Mouse (Mus musculus): ENCODE measurements around the gene Vps35. TPM values are rescaled to one million over a fixed set of nuclear protein-coding genes. Genes with fewer than 3 reads are reported as not detected.

Vps35 gene
- polyA plus RNA-seq, 1 experiment from 2014 or later: 124 TPM

GRCm38 (mm10) chr8:85303531-85303930, 3.9 kb upstream of the Vps35 start:
- Histone ChIP-seq H3K4me1 (no peaks in the 10 kb centered on the region), H3K9me3 (no peaks in the 10 kb centered on the region), H3K27me3 (ENCODE audit: insufficient read depth, poor library complexity, severe bottlenecking) (no peaks in the 10 kb centered on the region), H3K27ac (no peak overlapping the region), H3K36me3 (peaks cover 63% of the 10 kb centered on the region), H3K4me3 (no peak overlapping the region)
- no peak for DNase-seq (ENCODE audit: low spot score)
- 86% methylated on average over 5 of the region's 5 CpGs for WGBS

GRCm38 (mm10) chr8:85302931-85303330, 3.3 kb upstream of the Vps35 start:
- 93% methylated on average over 3 of the region's 3 CpGs for WGBS
- Histone ChIP-seq H3K9me3 (no peaks in the 10 kb centered on the region), H3K27me3 (ENCODE audit: insufficient read depth, poor library complexity, severe bottlenecking) (no peaks in the 10 kb centered on the region), H3K4me3 (no peak overlapping the region), H3K4me1 (0 out of 2 replicates have a peak, but pooled peaks cover 2% of the 10 kb centered on the region), H3K27ac (no peak overlapping the region), H3K36me3 (peaks cover 57% of the 10 kb centered on the region)
- no peak for DNase-seq (ENCODE audit: low spot score)

GRCm38 (mm10) chr8:85301941-85302340, 2.3 kb upstream of the Vps35 start:
- H3K9me3 ChIP-seq: no peaks in the 10 kb centered on the region
- peaks cover 6% of the 10 kb centered on the region; the same call in 1 of the 2 replicates for H3K4me1 ChIP-seq
- peaks cover 47% of the 10 kb centered on the region for H3K36me3 ChIP-seq
- no peak overlapping the region for H3K27ac ChIP-seq
- no peak for DNase-seq (ENCODE audit: low spot score)
- no peak overlapping the region for H3K4me3 ChIP-seq
- H3K27me3 ChIP-seq (ENCODE audit: insufficient read depth, poor library complexity, severe bottlenecking): no peaks in the 10 kb centered on the region
- 74% methylated on average over 1 of the region's 1 CpGs for WGBS

GRCm38 (mm10) chr8:85298600-85299433, 785 bp downstream of the Vps35 start:
- peak overlapping the region; percentile 96 for H3K4me3 ChIP-seq
- peak overlapping the region; percentile 97 for H3K27ac ChIP-seq
- peaks cover 26% of the 10 kb centered on the region for H3K36me3 ChIP-seq
- H3K9me3 ChIP-seq: no peaks in the 10 kb centered on the region
- H3K27me3 ChIP-seq (ENCODE audit: insufficient read depth, poor library complexity, severe bottlenecking): no peaks in the 10 kb centered on the region
- under 1% methylated on average over 53 of the region's 53 CpGs for WGBS
- peaks cover 6% of the 10 kb centered on the region; the same call in 1 of the 2 replicates for H3K4me1 ChIP-seq
- no peak for DNase-seq (ENCODE audit: low spot score)

- Histone ChIP-seq H3K4me1 (no peaks in the 10 kb centered on the region), H3K27ac (no peak overlapping the region), H3K9me3 (no peaks in the 10 kb centered on the region), H3K4me3 (no peak overlapping the region), H3K36me3 (peaks cover 73% of the 10 kb centered on the region), H3K27me3 (ENCODE audit: insufficient read depth, poor library complexity, severe bottlenecking) (no peaks in the 10 kb centered on the region)
- DNase-seq (ENCODE audit: low spot score): no peak
- 91% methylated on average over 1 of the region's 1 CpGs for WGBS
Observed at GRCm38 (mm10) chr8:85286846-85287245, 12.8 kb downstream of the Vps35 start.

- Histone ChIP-seq H3K9me3 (no peaks in the 10 kb centered on the region), H3K4me3 (no peak overlapping the region), H3K27me3 (ENCODE audit: insufficient read depth, poor library complexity, severe bottlenecking) (no peaks in the 10 kb centered on the region), H3K4me1 (no peaks in the 10 kb centered on the region), H3K27ac (no peak overlapping the region), H3K36me3 (no peaks in the 10 kb centered on the region)
- WGBS: 68% methylated on average over 1 of the region's 1 CpGs
- DNase-seq (ENCODE audit: low spot score): no peak
Observed at GRCm38 (mm10) chr8:85227297-85227696, 72.3 kb downstream of the Vps35 start.

GRCm38 (mm10) chr8:85225688-85226087, 73.9 kb downstream of the Vps35 start, which contains the start of gene Olfr371:
Gene Olfr371, plus strand, starts transcription at chr8:85225988.
- Histone ChIP-seq H3K4me3 (no peak within 1 kb of the TSS), H3K27ac (no peak within 1 kb of the TSS), H3K9me3 (no peaks in the 10 kb centered on the region), H3K4me1 (no peaks in the 10 kb centered on the region), H3K27me3 (ENCODE audit: insufficient read depth, poor library complexity, severe bottlenecking) (no peaks in the 10 kb centered on the region), H3K36me3 (no peaks in the 10 kb centered on the region)
- WGBS: 43% methylated on average over 1 of the region's 1 CpGs
- no peak for DNase-seq (ENCODE audit: low spot score)

- no peak overlapping the region for H3K4me3 ChIP-seq
- H3K27ac ChIP-seq: no peak overlapping the region
- 28% methylated on average over 6 of the region's 6 CpGs for WGBS
- no peaks in the 10 kb centered on the region for H3K4me1 ChIP-seq
- no peaks in the 10 kb centered on the region for H3K36me3 ChIP-seq
- peak; percentile 79 for DNase-seq (ENCODE audit: low spot score)
- no peaks in the 10 kb centered on the region for H3K27me3 ChIP-seq (ENCODE audit: insufficient read depth, poor library complexity, severe bottlenecking)
- H3K9me3 ChIP-seq: no peaks in the 10 kb centered on the region
Observed at GRCm38 (mm10) chr8:85220992-85221391, 78.6 kb downstream of the Vps35 start.

- H3K4me1 ChIP-seq: no peaks in the 10 kb centered on the region
- H3K4me3 ChIP-seq: no peak overlapping the region
- no peak for DNase-seq (ENCODE audit: low spot score)
- WGBS: 65% methylated on average over 4 of the region's 4 CpGs
- no peaks in the 10 kb centered on the region for H3K9me3 ChIP-seq
- no peaks in the 10 kb centered on the region for H3K36me3 ChIP-seq
- no peaks in the 10 kb centered on the region for H3K27me3 ChIP-seq (ENCODE audit: insufficient read depth, poor library complexity, severe bottlenecking)
- H3K27ac ChIP-seq: no peak overlapping the region
Observed at GRCm38 (mm10) chr8:85220220-85220619, 79.4 kb downstream of the Vps35 start.

Other genes with a start within 250 kb of the Vps35 start
- gene Fbxw9, start 239.7 kb downstream of the Vps35 start, polyA plus RNA-seq (2016; fragmentation: Nextera tagmentation; extraction: Ambion mirVana): 20.2 and 21.0 TPM in 2 replicates
- 0.51 and 0.57 TPM in 2 replicates for gene Gm5741, start 231.8 kb downstream of the Vps35 start, polyA plus RNA-seq (2016; fragmentation: Nextera tagmentation; extraction: Ambion mirVana)
- gene Dhps, start 228.0 kb downstream of the Vps35 start, polyA plus RNA-seq (2016; fragmentation: Nextera tagmentation; extraction: Ambion mirVana): 54.0 and 72.3 TPM in 2 replicates
- gene Wdr83os, start 219.1 kb downstream of the Vps35 start, polyA plus RNA-seq (2016; fragmentation: Nextera tagmentation; extraction: Ambion mirVana): 97.0 and 105 TPM in 2 replicates
- 41.2 and 47.9 TPM in 2 replicates for gene Wdr83, start 218.5 kb downstream of the Vps35 start, polyA plus RNA-seq (2016; fragmentation: Nextera tagmentation; extraction: Ambion mirVana)
- gene Man2b1, start 216.5 kb downstream of the Vps35 start, polyA plus RNA-seq (2016; fragmentation: Nextera tagmentation; extraction: Ambion mirVana): 27.2 and 30.7 TPM in 2 replicates
- gene Zfp791, start 176.7 kb downstream of the Vps35 start, polyA plus RNA-seq (2016; fragmentation: Nextera tagmentation; extraction: Ambion mirVana): 0.84 and 1.00 TPM in 2 replicates
- gene Cks1brt, start 147.9 kb downstream of the Vps35 start, polyA plus RNA-seq (2016; fragmentation: Nextera tagmentation; extraction: Ambion mirVana): not detected in 2 replicates
- gene Olfr371, start 73.8 kb downstream of the Vps35 start, polyA plus RNA-seq (2016; fragmentation: Nextera tagmentation; extraction: Ambion mirVana): not detected in 2 replicates
- 89.3 and 122 TPM in 2 replicates for gene Orc6, start 170 bp downstream of the Vps35 start, polyA plus RNA-seq (2016; fragmentation: Nextera tagmentation; extraction: Ambion mirVana)
- gene Mylk3, start 86.5 kb upstream of the Vps35 start, polyA plus RNA-seq (2016; fragmentation: Nextera tagmentation; extraction: Ambion mirVana): 131 and 248 TPM in 2 replicates
- gene 4921524J17Rik, start 133.0 kb upstream of the Vps35 start, polyA plus RNA-seq (2016; fragmentation: Nextera tagmentation; extraction: Ambion mirVana): 61.0 and 64.9 TPM in 2 replicates
- gene Gpt2, start 192.8 kb upstream of the Vps35 start, polyA plus RNA-seq (2016; fragmentation: Nextera tagmentation; extraction: Ambion mirVana): 13.9 and 25.2 TPM in 2 replicates